ENCODE assay signal across 8 mouse cellular contexts in genomic region chr19:22138590-22139421, GRCm38 (mm10). TPM values are rescaled to one million over a fixed set of nuclear protein-coding genes. Genes with fewer than 3 reads are reported as not detected.
A peak's percentile ranks its signal among the peaks of the same experiment; 100 is the strongest.
DNase-seq lines count a peak whose midpoint lies in the region; ATAC-seq and TF ChIP-seq lines count a peak whose summit lies in the region.

Gene Trpm3, plus strand, starts transcription at chr19:22139046.

- TF ChIP-seq CTCF in lung, embryonic 14.5 days (IDR thresholded peaks at IDR 0.05; ENCODE audit: low read depth): peak; percentile 23; the same call in 1 of the 2 replicates

- H3K36me3 ChIP-seq in ES-E14 (ENCODE audit: control insufficient read depth, insufficient read depth, low read length, poor library complexity, severe bottlenecking): no peaks in the 10 kb centered on the region
- H3K36me3 ChIP-seq in embryonic facial prominence, embryonic 15.5 days: no peaks in the 10 kb centered on the region
- H3K36me3 ChIP-seq in lung, embryonic 14.5 days (ENCODE audit: insufficient read depth): no peaks in the 10 kb centered on the region

- DNase-seq in ES-E14 (ENCODE audit: low read depth, low spot score): peak; percentile 88
- DNase-seq in brain, adult 2 months (ENCODE audit: low read depth, low spot score): peak; percentile 89
- DNase-seq in heart, postnatal 10 days: peak; percentile 73 to 81
- DNase-seq in kidney, postnatal 4 days: peak; percentile 85 to 88
- peak; percentile 93 for DNase-seq in lung, embryonic 14.5 days
- peak; percentile 83 for DNase-seq in retina, embryonic 14.5 days (ENCODE audit: low spot score)

- no peak within 1 kb of the TSS for H3K27ac ChIP-seq in ES-E14 (ENCODE audit: insufficient read depth, low read depth, low read length, poor library complexity, severe bottlenecking)
- no peak within 1 kb of the TSS for H3K27ac ChIP-seq in embryonic facial prominence, embryonic 15.5 days (replicated peaks)
- H3K27ac ChIP-seq in lung, embryonic 14.5 days (ENCODE audit: low read depth): no peak within 1 kb of the TSS

- H3K4me3 ChIP-seq in ES-E14 (ENCODE audit: insufficient read depth in 1 of 2, low read depth in 1 of 2, low read length in 2 of 2, poor library complexity in 1 of 2, severe bottlenecking in 1 of 2): peak within 1 kb of the TSS; percentile 78 to 79
- peak within 1 kb of the TSS; percentile 34 for H3K4me3 ChIP-seq in embryonic facial prominence, embryonic 15.5 days (replicated peaks)
- 0 out of 2 replicates have a peak within 1 kb of the TSS, but pooled peaks have one; percentile 14 for H3K4me3 ChIP-seq in lung, embryonic 14.5 days (ENCODE audit: low read depth, low read length)

- intact Hi-C loops in heart, postnatal 10 days (cut with DNase I): no loop called here

- ATAC-seq in embryonic facial prominence, embryonic 15.5 days (ENCODE audit: insufficient number of reproducible peaks, low FRiP score, low TSS enrichment, low read depth): peak; percentile 77
- ATAC-seq in lung, embryonic 14.5 days (ENCODE audit: insufficient read depth): peak; percentile 90
- ATAC-seq in megakaryocyte, adult 5-6 weeks (ENCODE audit: poor library complexity, severe bottlenecking): no peak

- in situ Hi-C loops in ES-E14 (cut with MboI; ENCODE audit: low sequenced_read_pairs in 2 of 2, unreplicated experiment in 2 of 2): no loop called here

- H3K4me1 ChIP-seq in ES-E14 (ENCODE audit: control insufficient read depth in 2 of 2, insufficient read depth in 2 of 2, low read length in 2 of 2, poor library complexity in 1 of 2): no peaks in the 10 kb centered on the region; a peak in 1 of 4 replicates
- H3K4me1 ChIP-seq in embryonic facial prominence, embryonic 15.5 days: peaks cover 7% of the 10 kb centered on the region
- no peaks in the 10 kb centered on the region for H3K4me1 ChIP-seq in lung, embryonic 14.5 days (ENCODE audit: insufficient read depth)

- WGBS in embryonic facial prominence, embryonic 15.5 days: under 1% methylated on average over 39 of the region's 39 CpGs
- WGBS in lung, embryonic 14.5 days: under 1% methylated on average over 39 of the region's 39 CpGs

- H3K9me3 ChIP-seq in ES-E14 (ENCODE audit: control insufficient read depth, insufficient read depth, low read depth, low read length): no peaks in the 10 kb centered on the region
- H3K9me3 ChIP-seq in embryonic facial prominence, embryonic 15.5 days (replicated peaks): no peaks in the 10 kb centered on the region
- H3K9me3 ChIP-seq in lung, embryonic 14.5 days (ENCODE audit: low read depth, low read length): no peaks in the 10 kb centered on the region

- peaks cover 15% of the 10 kb centered on the region; the same call in 1 of the 2 replicates for H3K27me3 ChIP-seq in embryonic facial prominence, embryonic 15.5 days
- H3K27me3 ChIP-seq in lung, embryonic 14.5 days (ENCODE audit: insufficient read depth, low read length): no peaks in the 10 kb centered on the region

- H3K9ac ChIP-seq in ES-E14 (ENCODE audit: insufficient read depth, low read depth, low read length, poor library complexity, severe bottlenecking): peak within 1 kb of the TSS; percentile 54
- no peak within 1 kb of the TSS for H3K9ac ChIP-seq in embryonic facial prominence, embryonic 15.5 days
- H3K9ac ChIP-seq in lung, embryonic 14.5 days: no peak within 1 kb of the TSS

- H3K4me2 ChIP-seq in embryonic facial prominence, embryonic 15.5 days (replicated peaks): peak within 1 kb of the TSS; percentile 56
- peak within 1 kb of the TSS; percentile 45 for H3K4me2 ChIP-seq in lung, embryonic 14.5 days

TF ChIP-seq in ES-E14, 5 proteins besides CTCF, POLR2A, EP300 and RAD21:
- TF ChIP-seq HCFC1 (IDR thresholded peaks at IDR 0.05; ENCODE audit: borderline replicate concordance, insufficient read depth, low read length): peak; percentile 14; the same call in 1 of the 2 replicates
- TF ChIP-seq CHD2 (IDR thresholded peaks at IDR 0.05; ENCODE audit: low read depth, low read length): no peak
TF ChIP-seq in ES-E14: peak in this region for 1.

RNA-seq across cellular contexts. Expression of gene Trpm3, which starts in this region (rescaled TPM):
- 0.16 and 0.22 TPM in 2 replicates for total RNA-seq in ES-E14 (2012; rRNA removed)
- 1.5 and 2.6 TPM in 2 replicates for polyA plus RNA-seq in embryonic facial prominence, embryonic 15.5 days (2015; fragmentation: Nextera tagmentation; extraction: Ambion mirVana)
- 1 to 10 TPM; 1.5 to 2.2 TPM for total RNA-seq in heart, postnatal 10 days (2021)
- 1.9 and 2.3 TPM in 2 replicates for polyA plus RNA-seq in lung, embryonic 14.5 days (2014; fragmentation: Nextera tagmentation; extraction: Ambion mirVana)
- total RNA-seq in megakaryocyte, adult 5-6 weeks (2015): not detected in 2 replicates
- 0.04 TPM in 1 of 2 replicates, not detected in the other for total RNA-seq in megakaryocyte, adult 5-6 weeks (2017)

Comparison
In these comparisons a context has a peak if more than half of its experiments do, and no peak if none do; other contexts are left out.
1. Peak in DNase-seq, H3K4me3 ChIP-seq and H3K9ac ChIP-seq in ES-E14; RNA of the gene not detected or under 1 TPM.
2. H3K4me3 ChIP-seq: peak in every context shown above with its lines; median percentile 78 in ES-E14; 34 in embryonic facial prominence, embryonic 15.5 days; 14 in lung, embryonic 14.5 days.